Mouse (Mus musculus): Measurements from ENCODE around the gene Dynll2. TPM values are rescaled to one million over a fixed set of nuclear protein-coding genes. Genes with fewer than 3 reads are reported as not detected.

The Dynll2 gene
- polyA plus RNA-seq, 1 experiment from 2014 or later, result 13.7 TPM

GRCm38 (mm10) chr11:88008641-88009040, 21.3 kb upstream of the Dynll2 start:
- H3K36me3 ChIP-seq (ENCODE audit: control insufficient read depth, insufficient read depth, low read length), result no peaks in the 10 kb centered on the region
- WGBS, result 50% methylated on average over 1 of the region's 1 CpGs
- H3K9me3 ChIP-seq (ENCODE audit: control insufficient read depth, low read length), result no peaks in the 10 kb centered on the region

DNA sequence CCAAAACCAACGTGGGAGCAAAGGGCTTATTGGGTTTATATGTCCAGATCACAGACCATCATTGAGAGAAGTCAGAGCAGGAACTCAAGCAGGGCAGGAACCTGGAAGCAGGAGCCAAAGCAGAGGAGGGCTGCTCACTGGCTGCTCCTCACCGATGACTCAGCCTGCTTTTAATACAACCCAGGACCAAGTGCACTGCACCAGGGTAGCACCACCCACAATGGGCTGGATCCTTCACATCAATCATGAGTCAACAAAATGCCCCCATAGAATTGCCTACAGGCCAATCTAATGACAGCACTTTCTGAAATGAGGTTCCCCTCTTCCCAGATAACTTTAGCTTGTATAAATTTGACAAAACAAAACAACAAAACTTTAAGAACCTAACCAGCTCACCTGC, 16.8 kb upstream of the Dynll2 start:
- Histone ChIP-seq H3K9ac (ENCODE audit: low read depth, low read length) (no peak overlapping the region), H3K36me3 (ENCODE audit: control insufficient read depth, insufficient read depth, low read length) (no peaks in the 10 kb centered on the region), H3K27ac (replicated peaks; ENCODE audit: low read depth, low read length) (no peak overlapping the region), H3K4me2 (ENCODE audit: low read depth, low read length) (no peak overlapping the region), H3K4me1 (ENCODE audit: control insufficient read depth, insufficient read depth, low read length) (no peaks in the 10 kb centered on the region), H3K27me3 (replicated peaks; ENCODE audit: control insufficient read depth, insufficient read depth, low read length) (no peaks in the 10 kb centered on the region), H3K9me3 (ENCODE audit: control insufficient read depth, low read length) (0 out of 2 replicates have a peak, but pooled peaks cover 4% of the 10 kb centered on the region), H3K4me3 (ENCODE audit: low read depth, low read length) (no peak overlapping the region)
- DNase-seq (ENCODE audit: low spot score) (no peak), ATAC-seq (ENCODE audit: low read depth) (no peak)
- WGBS, result 62% methylated on average over 2 of the region's 2 CpGs

More at GRCm38 (mm10) chr11:88008641-88009040, 21.3 kb upstream of the Dynll2 start:
- DNase-seq (ENCODE audit: low spot score) (no peak), ATAC-seq (ENCODE audit: low read depth) (no peak)
- H3K27me3 ChIP-seq (replicated peaks; ENCODE audit: control insufficient read depth, insufficient read depth, low read length), result no peaks in the 10 kb centered on the region
- peaks cover 17% of the 10 kb centered on the region for H3K4me1 ChIP-seq (ENCODE audit: control insufficient read depth, insufficient read depth, low read length)
- H3K4me2 ChIP-seq (ENCODE audit: low read depth, low read length), result no peak overlapping the region
- no peak overlapping the region for H3K9ac ChIP-seq (ENCODE audit: low read depth, low read length)
- no peak overlapping the region for H3K4me3 ChIP-seq (ENCODE audit: low read depth, low read length)
- no peak overlapping the region for H3K27ac ChIP-seq (replicated peaks; ENCODE audit: low read depth, low read length)

DNA sequence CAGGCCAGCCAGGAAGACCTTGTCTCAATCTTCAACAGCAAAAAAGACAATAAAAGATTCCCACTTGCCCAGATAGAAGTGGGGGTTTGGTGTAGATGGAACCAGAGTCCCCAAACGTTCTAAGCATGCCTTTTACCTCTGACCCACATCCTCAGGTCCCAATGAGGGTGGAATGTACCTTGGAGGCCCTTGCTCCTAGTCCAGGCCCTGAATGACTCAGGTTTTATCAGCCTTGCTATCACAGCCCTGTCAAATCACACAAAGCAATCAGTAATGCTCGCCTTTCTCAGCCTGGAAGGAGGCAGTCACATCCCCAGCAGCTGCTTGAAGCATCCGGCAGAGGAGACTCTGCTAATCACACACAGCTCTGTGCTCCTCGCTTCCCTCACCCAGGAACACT, 15.4 kb upstream of the Dynll2 start:
- no peak for ATAC-seq (ENCODE audit: low read depth)
- no peak overlapping the region for H3K4me2 ChIP-seq (ENCODE audit: low read depth, low read length)
- WGBS, result 54% methylated on average over 4 of the region's 4 CpGs
- no peak overlapping the region for H3K4me3 ChIP-seq (ENCODE audit: low read depth, low read length)
- H3K9me3 ChIP-seq (ENCODE audit: control insufficient read depth, low read length), result 0 out of 2 replicates have a peak, but pooled peaks cover 4% of the 10 kb centered on the region
- no peak for DNase-seq (ENCODE audit: low spot score)
- no peaks in the 10 kb centered on the region for H3K4me1 ChIP-seq (ENCODE audit: control insufficient read depth, insufficient read depth, low read length)
- no peaks in the 10 kb centered on the region for H3K36me3 ChIP-seq (ENCODE audit: control insufficient read depth, insufficient read depth, low read length)
- no peak overlapping the region for H3K9ac ChIP-seq (ENCODE audit: low read depth, low read length)
- H3K27ac ChIP-seq (replicated peaks; ENCODE audit: low read depth, low read length), result no peak overlapping the region
- H3K27me3 ChIP-seq (replicated peaks; ENCODE audit: control insufficient read depth, insufficient read depth, low read length), result no peaks in the 10 kb centered on the region

DNA sequence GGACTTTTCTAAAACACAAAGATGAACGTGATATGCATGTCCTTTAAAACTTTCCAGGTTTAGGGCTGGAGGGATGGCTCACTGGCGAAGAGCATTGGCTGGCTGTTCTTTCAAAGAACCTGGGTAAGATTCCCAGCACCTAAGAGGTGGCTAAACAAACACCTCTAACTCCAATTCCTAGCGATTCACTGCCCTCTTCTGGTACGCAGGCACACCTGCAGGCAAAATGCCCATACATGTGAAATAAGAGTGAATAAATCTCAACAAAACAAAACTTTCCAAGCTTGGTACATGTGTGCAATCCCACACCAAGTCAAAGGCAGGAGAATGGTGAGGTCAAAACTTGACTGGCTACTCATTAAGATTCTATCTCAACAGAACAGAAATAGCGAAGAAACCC, 12.4 kb upstream of the Dynll2 start:
- no peak for DNase-seq (ENCODE audit: low spot score)
- WGBS, result 92% methylated on average over 5 of the region's 5 CpGs
- Histone ChIP-seq H3K4me2 (ENCODE audit: low read depth, low read length) (no peak overlapping the region), H3K9me3 (ENCODE audit: control insufficient read depth, low read length) (0 out of 2 replicates have a peak, but pooled peaks cover 4% of the 10 kb centered on the region), H3K4me1 (ENCODE audit: control insufficient read depth, insufficient read depth, low read length) (no peaks in the 10 kb centered on the region), H3K9ac (ENCODE audit: low read depth, low read length) (no peak overlapping the region), H3K36me3 (ENCODE audit: control insufficient read depth, insufficient read depth, low read length) (no peaks in the 10 kb centered on the region), H3K27ac (replicated peaks; ENCODE audit: low read depth, low read length) (no peak overlapping the region), H3K27me3 (replicated peaks; ENCODE audit: control insufficient read depth, insufficient read depth, low read length) (no peaks in the 10 kb centered on the region), H3K4me3 (ENCODE audit: low read depth, low read length) (no peak overlapping the region)
- no peak for ATAC-seq (ENCODE audit: low read depth)

DNA sequence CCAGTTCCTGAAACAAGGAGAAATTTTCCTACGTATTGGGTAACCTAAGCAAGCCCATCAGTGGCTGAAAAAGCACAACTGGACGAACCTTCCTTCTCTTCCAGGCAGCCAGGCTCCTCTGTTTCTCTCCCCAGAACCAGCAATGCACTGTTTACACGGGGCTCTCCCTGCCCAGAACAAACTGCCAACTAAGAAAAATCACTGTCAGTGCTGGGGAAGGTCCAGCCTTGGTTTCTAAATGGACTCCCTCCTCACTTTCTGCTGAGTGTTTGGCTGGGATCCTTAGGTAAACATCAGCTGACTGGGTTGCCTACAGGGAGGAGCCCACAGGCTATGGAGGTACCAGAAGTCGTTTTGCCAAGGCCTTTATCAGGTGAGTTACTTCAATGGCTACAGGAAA, 4.5 kb upstream of the Dynll2 start:
- Histone ChIP-seq H3K27ac (replicated peaks; ENCODE audit: low read depth, low read length) (no peak overlapping the region), H3K36me3 (ENCODE audit: control insufficient read depth, insufficient read depth, low read length) (no peaks in the 10 kb centered on the region), H3K4me2 (ENCODE audit: low read depth, low read length) (no peak overlapping the region), H3K9me3 (ENCODE audit: control insufficient read depth, low read length) (no peaks in the 10 kb centered on the region), H3K9ac (ENCODE audit: low read depth, low read length) (no peak overlapping the region), H3K4me3 (ENCODE audit: low read depth, low read length) (no peak overlapping the region), H3K4me1 (ENCODE audit: control insufficient read depth, insufficient read depth, low read length) (peaks cover 4% of the 10 kb centered on the region; the same call in 1 of the 2 replicates), H3K27me3 (replicated peaks; ENCODE audit: control insufficient read depth, insufficient read depth, low read length) (no peaks in the 10 kb centered on the region)
- ATAC-seq (ENCODE audit: low read depth) (no peak), DNase-seq (ENCODE audit: low spot score) (no peak)
- WGBS, result 45% methylated on average over 4 of the region's 4 CpGs

- H3K4me3 ChIP-seq (ENCODE audit: low read depth, low read length), result peak overlapping the region; percentile 97
- H3K4me1 ChIP-seq (ENCODE audit: control insufficient read depth, insufficient read depth, low read length), result peaks cover 16% of the 10 kb centered on the region
- no peak for DNase-seq (ENCODE audit: low spot score)
- no peaks in the 10 kb centered on the region for H3K27me3 ChIP-seq (replicated peaks; ENCODE audit: control insufficient read depth, insufficient read depth, low read length)
- peak overlapping the region; percentile 88 for H3K27ac ChIP-seq (replicated peaks; ENCODE audit: low read depth, low read length)
- 59% methylated on average over 11 of the region's 11 CpGs for WGBS
- H3K4me2 ChIP-seq (ENCODE audit: low read depth, low read length), result peak overlapping the region; percentile 76
- ATAC-seq (ENCODE audit: low read depth), result no peak
- peaks cover 11% of the 10 kb centered on the region for H3K36me3 ChIP-seq (ENCODE audit: control insufficient read depth, insufficient read depth, low read length)
- peak overlapping the region; percentile 96 for H3K9ac ChIP-seq (ENCODE audit: low read depth, low read length)
- H3K9me3 ChIP-seq (ENCODE audit: control insufficient read depth, low read length), result no peaks in the 10 kb centered on the region
These were observed 528 bp upstream of the Dynll2 start for GRCm38 (mm10) chr11:87987861-87988260.

DNA sequence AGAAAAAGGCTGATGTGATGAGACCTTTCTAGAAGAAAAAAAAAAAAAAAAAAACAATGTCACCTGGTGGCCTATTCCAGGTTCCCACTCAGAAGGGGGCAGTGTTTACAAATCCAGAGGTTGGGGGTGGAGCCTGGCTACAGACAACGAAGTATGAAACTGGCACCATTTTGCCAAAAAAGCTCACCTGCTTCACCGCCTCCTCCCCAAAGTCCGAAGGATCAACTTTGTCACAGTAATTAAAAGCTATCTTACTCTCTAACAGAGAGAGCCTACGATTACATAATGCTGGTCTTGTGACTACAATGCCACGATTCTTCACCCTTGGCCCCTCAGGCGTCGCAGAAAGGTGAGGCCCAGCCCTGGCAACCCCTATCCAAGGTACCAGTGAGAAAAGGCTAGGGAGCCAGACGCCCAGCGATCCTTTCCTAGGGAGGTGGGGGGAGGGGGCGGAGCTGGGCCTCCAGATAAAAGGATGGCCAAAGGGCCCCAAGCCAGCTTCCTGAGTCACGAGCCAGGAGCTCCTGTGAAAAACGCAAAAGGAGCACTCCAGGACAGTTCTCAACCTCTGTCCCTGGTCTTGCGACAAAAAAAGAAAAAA, 1.1 kb downstream of the Dynll2 start:
- DNase-seq (ENCODE audit: low spot score), result peak; percentile 72
- ATAC-seq (ENCODE audit: low read depth), result no peak
- peaks cover 16% of the 10 kb centered on the region for H3K4me1 ChIP-seq (ENCODE audit: control insufficient read depth, insufficient read depth, low read length)
- no peaks in the 10 kb centered on the region for H3K27me3 ChIP-seq (replicated peaks; ENCODE audit: control insufficient read depth, insufficient read depth, low read length)
- H3K9ac ChIP-seq (ENCODE audit: low read depth, low read length), result peak overlapping the region; percentile 96
- WGBS, result 1% methylated on average over 13 of the region's 13 CpGs
- peak overlapping the region; percentile 88; the same call in 1 of the 2 replicates for H3K27ac ChIP-seq (replicated peaks; ENCODE audit: low read depth, low read length)
- H3K4me2 ChIP-seq (ENCODE audit: low read depth, low read length), result peak overlapping the region; percentile 76
- H3K9me3 ChIP-seq (ENCODE audit: control insufficient read depth, low read length), result no peaks in the 10 kb centered on the region
- H3K36me3 ChIP-seq (ENCODE audit: control insufficient read depth, insufficient read depth, low read length), result peaks cover 27% of the 10 kb centered on the region
- peak overlapping the region; percentile 97 for H3K4me3 ChIP-seq (ENCODE audit: low read depth, low read length)

- WGBS, result 44% methylated on average over 9 of the region's 9 CpGs
- peak overlapping the region; percentile 96 for H3K9ac ChIP-seq (ENCODE audit: low read depth, low read length)
- H3K9me3 ChIP-seq (ENCODE audit: control insufficient read depth, low read length), result no peaks in the 10 kb centered on the region
- DNase-seq (ENCODE audit: low spot score), result no peak
- H3K27ac ChIP-seq (replicated peaks; ENCODE audit: low read depth, low read length), result no peak overlapping the region
- ATAC-seq (ENCODE audit: low read depth), result no peak
- H3K4me3 ChIP-seq (ENCODE audit: low read depth, low read length), result peak overlapping the region; percentile 97
- H3K4me2 ChIP-seq (ENCODE audit: low read depth, low read length), result peak overlapping the region; percentile 76
- H3K36me3 ChIP-seq (ENCODE audit: control insufficient read depth, insufficient read depth, low read length), result peaks cover 33% of the 10 kb centered on the region
- peaks cover 16% of the 10 kb centered on the region for H3K4me1 ChIP-seq (ENCODE audit: control insufficient read depth, insufficient read depth, low read length)
- no peaks in the 10 kb centered on the region for H3K27me3 ChIP-seq (replicated peaks; ENCODE audit: control insufficient read depth, insufficient read depth, low read length)
These were observed 1.7 kb downstream of the Dynll2 start for GRCm38 (mm10) chr11:87985643-87986042.

GRCm38 (mm10) chr11:87984571-87984970, 2.8 kb downstream of the Dynll2 start:
- Histone ChIP-seq H3K27ac (replicated peaks; ENCODE audit: low read depth, low read length) (no peak overlapping the region), H3K4me3 (ENCODE audit: low read depth, low read length) (no peak overlapping the region), H3K9ac (ENCODE audit: low read depth, low read length) (no peak overlapping the region), H3K9me3 (ENCODE audit: control insufficient read depth, low read length) (no peaks in the 10 kb centered on the region), H3K36me3 (ENCODE audit: control insufficient read depth, insufficient read depth, low read length) (peaks cover 44% of the 10 kb centered on the region), H3K27me3 (replicated peaks; ENCODE audit: control insufficient read depth, insufficient read depth, low read length) (no peaks in the 10 kb centered on the region), H3K4me2 (ENCODE audit: low read depth, low read length) (peak overlapping the region; percentile 76; the same call in 1 of the 2 replicates), H3K4me1 (ENCODE audit: control insufficient read depth, insufficient read depth, low read length) (peaks cover 16% of the 10 kb centered on the region)
- 82% methylated on average over 3 of the region's 3 CpGs for WGBS
- DNase-seq (ENCODE audit: low spot score), result no peak
- ATAC-seq (ENCODE audit: low read depth), result no peak

Data from embryonic facial prominence, embryonic 14.5 days (tissue).